Mouse (Mus musculus): Measurements from ENCODE around the gene Vsx1. TPM values are rescaled to one million over a fixed set of nuclear protein-coding genes. Genes with fewer than 3 reads are reported as not detected.

The Vsx1 gene
- total RNA-seq, 4 experiments from 2014 or later = not detected

- no peak for DNase-seq (ENCODE audit: low spot score in 2 of 2)
Observed at GRCm38 (mm10) chr2:150646411-150647121, 42.6 kb downstream of the Vsx1 start.

- no peak for DNase-seq (ENCODE audit: low spot score in 2 of 2)
Observed at GRCm38 (mm10) chr2:150645225-150645624, 43.9 kb downstream of the Vsx1 start.

DNA sequence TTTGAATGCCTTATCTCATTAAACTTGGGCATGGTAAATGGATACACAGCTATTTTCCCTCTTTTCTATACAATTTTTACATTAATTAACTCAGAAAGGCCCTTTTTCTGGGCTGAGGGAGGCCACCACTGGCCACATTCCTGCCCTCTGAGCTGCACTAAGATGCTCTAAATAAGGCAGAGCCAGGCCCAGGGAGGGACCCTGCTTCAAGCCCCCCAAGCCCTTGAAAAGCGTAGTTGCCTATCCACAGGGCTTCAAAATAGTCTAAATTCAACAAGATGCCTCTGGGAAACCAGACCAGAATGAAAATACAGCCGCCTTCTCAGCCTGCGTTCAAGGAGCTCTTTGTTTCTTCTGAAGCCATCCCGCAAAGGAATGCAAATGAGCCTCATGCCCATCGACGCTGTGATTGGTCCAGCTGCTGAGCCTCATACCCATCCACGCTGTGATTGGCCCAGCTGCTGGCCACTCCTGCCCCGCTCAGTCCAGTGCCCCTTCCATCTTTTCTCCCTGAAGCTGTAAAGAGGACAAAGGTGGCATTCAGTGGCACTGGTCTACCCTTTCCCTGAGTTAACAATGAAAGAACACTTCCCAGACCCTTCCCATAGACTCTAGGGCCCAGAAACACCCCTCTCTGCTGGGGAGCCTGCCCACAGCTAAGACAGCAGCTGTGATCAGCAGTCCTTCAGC, 45.3 kb downstream of the Vsx1 start:
- peak; percentile 72 to 87 for DNase-seq (ENCODE audit: low spot score in 2 of 2)

DNA sequence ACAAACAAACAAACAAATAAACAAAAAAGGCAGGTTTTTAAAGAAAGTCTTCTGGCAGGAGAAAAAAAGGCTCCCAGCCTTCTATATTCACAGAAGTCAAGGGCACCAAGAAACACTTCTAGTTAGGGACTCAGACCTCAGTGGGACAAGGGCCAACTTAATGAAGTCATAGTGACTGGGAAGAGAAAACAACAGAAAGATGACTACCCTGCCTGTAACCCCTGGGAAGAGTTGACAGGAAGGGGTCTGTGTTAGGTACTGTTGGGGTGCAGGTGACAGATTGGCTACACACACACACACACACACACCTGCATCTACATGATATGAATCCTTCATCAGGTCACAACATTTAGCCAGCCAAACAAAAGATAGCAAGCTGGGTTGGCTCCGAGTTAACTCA, 46.0 kb downstream of the Vsx1 start:
- no peak for DNase-seq (ENCODE audit: low spot score in 2 of 2)

DNA sequence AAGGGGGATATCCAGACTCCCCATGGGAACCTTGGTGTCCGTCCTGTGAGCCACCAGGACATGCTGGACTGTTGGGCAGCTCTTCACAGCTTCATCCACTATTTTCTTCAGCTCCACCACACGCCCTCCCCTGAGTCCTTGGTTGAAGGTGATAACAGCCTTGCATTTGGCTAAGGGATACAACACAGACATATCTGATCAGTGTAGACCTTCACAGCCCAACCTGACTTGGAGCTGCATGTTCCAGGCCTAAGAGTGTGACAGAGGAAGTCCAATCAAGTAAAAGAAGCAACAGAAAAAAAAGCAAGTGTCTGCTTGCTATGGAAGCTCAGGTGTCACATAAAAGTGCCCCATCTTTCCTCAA, 50.8 kb downstream of the Vsx1 start:
- DNase-seq (ENCODE audit: low spot score in 2 of 2) = no peak

DNA sequence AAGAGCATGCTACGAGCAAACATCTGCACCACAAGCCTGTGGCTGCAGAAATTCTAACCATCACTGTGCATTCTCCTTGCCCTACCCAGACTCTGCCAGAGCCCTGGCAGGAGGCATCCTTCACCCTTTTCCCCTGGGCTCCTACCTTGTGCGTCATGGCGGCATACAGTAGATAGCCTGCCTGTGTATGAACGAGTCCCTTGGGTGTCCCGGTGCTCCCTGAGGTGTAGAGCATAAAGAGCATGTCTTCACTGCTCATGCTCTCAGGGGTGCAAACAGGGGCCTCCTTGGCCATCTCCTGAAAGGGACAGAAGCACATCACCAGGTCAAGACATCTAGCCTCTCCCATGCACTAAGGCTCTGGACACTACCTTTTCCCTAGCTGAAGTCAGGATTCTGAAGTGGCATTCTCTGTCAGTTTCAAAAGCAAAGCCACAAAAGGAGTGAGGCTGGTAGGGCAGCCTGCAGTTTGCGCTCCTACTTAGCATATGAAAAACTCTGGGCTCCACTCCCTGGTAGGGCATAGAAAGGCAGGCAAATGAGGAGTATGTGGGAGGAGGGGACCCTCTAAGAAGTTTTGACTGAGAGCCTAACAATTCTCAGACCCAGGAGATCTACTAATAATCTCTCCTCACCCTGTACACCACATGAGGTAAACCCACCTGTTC, 51.3 kb downstream of the Vsx1 start:
- no peak for DNase-seq (ENCODE audit: low spot score in 2 of 2)

DNA sequence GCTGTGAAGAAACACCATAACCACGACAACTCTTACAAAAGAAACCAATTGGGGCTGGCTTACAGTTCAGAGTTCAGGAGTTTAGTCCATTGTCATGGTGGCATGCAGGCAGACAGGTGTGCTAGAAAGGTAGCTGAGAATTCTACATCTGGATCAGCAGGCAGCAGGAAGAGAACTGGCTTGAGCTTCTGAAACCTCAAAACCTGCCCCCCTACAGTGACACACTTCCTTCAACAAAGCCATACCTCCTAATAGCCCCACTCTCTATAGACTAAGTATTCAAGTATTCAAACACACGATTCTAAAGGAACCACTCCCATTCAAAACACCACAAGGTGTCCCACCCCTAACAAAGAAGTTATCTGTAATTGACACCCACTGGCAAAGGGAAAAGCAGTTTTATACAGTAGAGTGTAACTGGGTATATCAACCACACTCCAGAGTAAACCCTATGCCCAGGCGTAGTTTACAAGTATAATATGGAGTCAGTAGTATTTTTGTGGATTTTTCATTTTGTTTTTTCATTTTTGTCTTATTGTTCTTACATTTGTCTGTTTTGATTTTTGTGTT, 53.2 kb downstream of the Vsx1 start:
- DNase-seq (ENCODE audit: low spot score in 2 of 2) = no peak

Other genes with a start within 250 kb of the Vsx1 start
- 10 to 100 TPM in 1 of 4 experiments, 1 to 10 TPM in 3; 8.3 to 10.0 (median 8.9) TPM for gene Zfp442, start 237.9 kb downstream of the Vsx1 start, total RNA-seq (2022)
- under 1 TPM in 3 of 4 experiments, not detected in 1; 0.12 to 0.55 (median 0.36) TPM for gene Zfp345, start 204.3 kb downstream of the Vsx1 start, total RNA-seq (2022)
- gene Cst7, start 118.9 kb downstream of the Vsx1 start, total RNA-seq (2022) = 100 to 1,000 TPM in 2 of 4 experiments, not detected in 2; 138 to 173 TPM
- 10 to 100 TPM; 56.6 to 61.9 (median 58.1) TPM for gene Apmap, start 80.8 kb downstream of the Vsx1 start, total RNA-seq (2022)
- gene Acss1, start 20.9 kb downstream of the Vsx1 start, total RNA-seq (2022) = 10 to 100 TPM; 26.4 to 33.7 (median 28.2) TPM
- 10 to 100 TPM; 57.3 to 70.1 (median 67.0) TPM for gene Entpd6, start 59.7 kb upstream of the Vsx1 start, total RNA-seq (2022)
- 100 to 1,000 TPM; 197 to 249 (median 221) TPM for gene Pygb, start 97.4 kb upstream of the Vsx1 start, total RNA-seq (2022)
- gene Abhd12, start 215.4 kb upstream of the Vsx1 start, total RNA-seq (2022) = 100 to 1,000 TPM; 331 to 348 (median 335) TPM
- gene Gins1, start 216.0 kb upstream of the Vsx1 start, total RNA-seq (2022) = 1 to 10 TPM in 3 of 4 experiments, under 1 TPM in 1; 0.81 to 3.7 (median 1.4) TPM